Mouse (Mus musculus) large intestine, adult 2 months (tissue): ENCODE measurements around the gene Hist2h2aa2. TPM values are rescaled to one million over a fixed set of nuclear protein-coding genes. Genes with fewer than 3 reads are reported as not detected.
"Not testable (repeated sequence)": the region's sequence is repeated elsewhere in the genome, so short reads cannot be mapped to it uniquely, and the experiment has no call there.

ENCODE experiments used
- DNase-seq: peaks from one replicate; pipeline ENCODE4 v3.0.0-alpha.2; 2012; ENCODE audit warnings: low read depth, low spot score
- WGBS: fragments of 180-500 bp; shearing (Covaris S2); methylation state at CpG from one replicate; pipeline ENCODE4 v1.1.7; 2018; 5-methylcytosine and 5-hydroxymethylcytosine counted together
- polyA plus RNA-seq: library from polyadenylated mRNA; depleted of rRNA; stranded (reverse); fragments of >200 nt; gene quantifications from 2 replicates; pipeline ENCODE4 v1.2.3, GENCODE M21; 2012

Gene Hist2h2aa2
- polyA plus RNA-seq, 1 experiment = 68.4 TPM

GRCm38 (mm10) chr3:96238954-96239793 is 902 bp downstream of the Hist2h2aa2 start, which contains the start of gene Hist2h3c2:
Gene Hist2h3c2, minus strand, starts transcription at chr3:96239127.
- not testable (repeated sequence) for DNase-seq

GRCm38 (mm10) chr3:96237904-96238511 is 2.1 kb downstream of the Hist2h2aa2 start:
- DNase-seq = no peak
- 5% methylated on average over 12 of the region's 12 CpGs for WGBS

More at GRCm38 (mm10) chr3:96238954-96239793, 902 bp downstream of the Hist2h2aa2 start, which contains the start of gene Hist2h3c2:
- under 1% methylated on average over 26 of the region's 68 CpGs for WGBS

- WGBS = 35% methylated on average over 7 of the region's 7 CpGs
These were observed 2.7 kb downstream of the Hist2h2aa2 start for GRCm38 (mm10) chr3:96237335-96237903.

GRCm38 (mm10) chr3:96236834-96237334 is 3.2 kb downstream of the Hist2h2aa2 start:
- DNase-seq = no peak
- WGBS = 79% methylated on average over 4 of the region's 4 CpGs

More at GRCm38 (mm10) chr3:96237335-96237903, 2.7 kb downstream of the Hist2h2aa2 start:
- DNase-seq = no peak

- WGBS = 64% methylated on average over 3 of the region's 3 CpGs
These were observed 4.2 kb downstream of the Hist2h2aa2 start for GRCm38 (mm10) chr3:96235836-96236235.

GRCm38 (mm10) chr3:96234914-96235313 is 5.2 kb downstream of the Hist2h2aa2 start:
- 58% methylated on average over 2 of the region's 2 CpGs for WGBS
- DNase-seq = no peak

More at GRCm38 (mm10) chr3:96235836-96236235, 4.2 kb downstream of the Hist2h2aa2 start:
- DNase-seq = no peak

- DNase-seq = no peak
- 62% methylated on average over 2 of the region's 2 CpGs for WGBS
These were observed 8.3 kb downstream of the Hist2h2aa2 start for GRCm38 (mm10) chr3:96231758-96232120.

GRCm38 (mm10) chr3:96230910-96231757 is 8.9 kb downstream of the Hist2h2aa2 start:
- 71% methylated on average over 4 of the region's 4 CpGs for WGBS
- DNase-seq = no peak

- WGBS = 59% methylated on average over 2 of the region's 2 CpGs
- DNase-seq = no peak
These were observed 9.7 kb downstream of the Hist2h2aa2 start for GRCm38 (mm10) chr3:96230404-96230803.

GRCm38 (mm10) chr3:96228828-96229227 is 11.2 kb downstream of the Hist2h2aa2 start:
- no peak for DNase-seq
- 55% methylated on average over 2 of the region's 2 CpGs for WGBS

GRCm38 (mm10) chr3:96226695-96227648 is 13.1 kb downstream of the Hist2h2aa2 start:
- DNase-seq = no peak
- WGBS = 65% methylated on average over 8 of the region's 8 CpGs

- WGBS = 28% methylated on average over 2 of the region's 2 CpGs
- DNase-seq = no peak
These were observed 14.7 kb downstream of the Hist2h2aa2 start for GRCm38 (mm10) chr3:96225421-96225820.

GRCm38 (mm10) chr3:96222774-96223173 is 17.3 kb downstream of the Hist2h2aa2 start:
- no peak for DNase-seq
- 76% methylated on average over 4 of the region's 4 CpGs for WGBS

GRCm38 (mm10) chr3:96221640-96222038 is 18.4 kb downstream of the Hist2h2aa2 start:
- 10% methylated on average over 9 of the region's 9 CpGs for WGBS
- no peak for DNase-seq

- peak; percentile 92 for DNase-seq
- WGBS = under 1% methylated on average over 43 of the region's 43 CpGs
These were observed 19.1 kb downstream of the Hist2h2aa2 start, which contains the start of the genes Hist2h2ac and Hist2h2be for GRCm38 (mm10) chr3:96220765-96221639. Gene Hist2h2ac, minus strand, starts transcription at chr3:96220880. Gene Hist2h2be, plus strand, starts transcription at chr3:96221119.

GRCm38 (mm10) chr3:96220131-96220764 is 19.8 kb downstream of the Hist2h2aa2 start:
- DNase-seq = not testable (repeated sequence)
- under 1% methylated on average over 42 of the region's 47 CpGs for WGBS
